Mouse (Mus musculus): ENCODE data around the gene Plch2. TPM values are rescaled to one million over a fixed set of nuclear protein-coding genes. Genes with fewer than 3 reads are reported as not detected.

The Plch2 gene
- polyA plus RNA-seq, 1 experiment from 2014 or later = 1.8 TPM

- no peak for DNase-seq (ENCODE audit: low spot score)
- Histone ChIP-seq H3K9me3 (replicated peaks) (no peaks in the 10 kb centered on the region), H3K4me3 (no peak overlapping the region; the same call in 1 of the 2 replicates), H3K27ac (no peak overlapping the region), H3K36me3 (peaks cover 56% of the 10 kb centered on the region), H3K27me3 (ENCODE audit: low read depth, poor library complexity, severe bottlenecking) (no peaks in the 10 kb centered on the region), H3K4me1 (peaks cover 25% of the 10 kb centered on the region)
- WGBS = 93% methylated on average over 20 of the region's 20 CpGs
Measured at GRCm38 (mm10) chr4:155068357-155068972, 11.9 kb upstream of the Plch2 start.

GRCm38 (mm10) chr4:155066834-155067522 is 10.4 kb upstream of the Plch2 start, which contains the start of gene Pex10:
TSS of gene Pex10 (plus strand) at chr4:155067016.
- peak; percentile 99 for DNase-seq (ENCODE audit: low spot score)
- WGBS = under 1% methylated on average over 48 of the region's 48 CpGs
- Histone ChIP-seq H3K36me3 (peaks cover 41% of the 10 kb centered on the region), H3K9me3 (replicated peaks) (no peaks in the 10 kb centered on the region), H3K27me3 (ENCODE audit: low read depth, poor library complexity, severe bottlenecking) (no peaks in the 10 kb centered on the region), H3K27ac (peak within 1 kb of the TSS; percentile 85), H3K4me3 (peak within 1 kb of the TSS; percentile 76), H3K4me1 (peaks cover 25% of the 10 kb centered on the region)

- Histone ChIP-seq H3K9me3 (replicated peaks) (no peaks in the 10 kb centered on the region), H3K4me1 (peaks cover 25% of the 10 kb centered on the region), H3K27ac (peak overlapping the region; percentile 85), H3K36me3 (peaks cover 33% of the 10 kb centered on the region), H3K4me3 (peak overlapping the region; percentile 76), H3K27me3 (ENCODE audit: low read depth, poor library complexity, severe bottlenecking) (no peaks in the 10 kb centered on the region)
- DNase-seq (ENCODE audit: low spot score) = peak; percentile 95
- 4% methylated on average over 15 of the region's 15 CpGs for WGBS
Measured at GRCm38 (mm10) chr4:155065970-155066833, 9.6 kb upstream of the Plch2 start.

GRCm38 (mm10) chr4:155064474-155064873 is 7.9 kb upstream of the Plch2 start:
- Histone ChIP-seq H3K4me1 (peaks cover 25% of the 10 kb centered on the region), H3K36me3 (peaks cover 16% of the 10 kb centered on the region), H3K4me3 (no peak overlapping the region), H3K27me3 (ENCODE audit: low read depth, poor library complexity, severe bottlenecking) (no peaks in the 10 kb centered on the region), H3K9me3 (replicated peaks) (no peaks in the 10 kb centered on the region), H3K27ac (no peak overlapping the region)
- no peak for DNase-seq (ENCODE audit: low spot score)
- WGBS = 59% methylated on average over 2 of the region's 2 CpGs

- Histone ChIP-seq H3K36me3 (peaks cover 10% of the 10 kb centered on the region), H3K27me3 (ENCODE audit: low read depth, poor library complexity, severe bottlenecking) (no peaks in the 10 kb centered on the region), H3K4me1 (peaks cover 25% of the 10 kb centered on the region), H3K9me3 (replicated peaks) (no peaks in the 10 kb centered on the region), H3K27ac (no peak overlapping the region), H3K4me3 (no peak overlapping the region)
- WGBS = 35% methylated on average over 3 of the region's 3 CpGs
- DNase-seq (ENCODE audit: low spot score) = no peak
Measured at GRCm38 (mm10) chr4:155063895-155064294, 7.3 kb upstream of the Plch2 start.

GRCm38 (mm10) chr4:155058325-155058724 is 1.7 kb upstream of the Plch2 start:
- peaks cover 11% of the 10 kb centered on the region; the same call in 1 of the 2 replicates for H3K4me1 ChIP-seq

GRCm38 (mm10) chr4:155050116-155050515 is 6.5 kb downstream of the Plch2 start:
- 67% methylated on average over 7 of the region's 7 CpGs for WGBS
- peaks cover 28% of the 10 kb centered on the region for H3K27me3 ChIP-seq (ENCODE audit: low read depth, poor library complexity, severe bottlenecking)
- no peak for DNase-seq (ENCODE audit: low spot score)
- no peaks in the 10 kb centered on the region for H3K4me1 ChIP-seq
- H3K27ac ChIP-seq = no peak overlapping the region
- no peaks in the 10 kb centered on the region for H3K36me3 ChIP-seq
- no peak overlapping the region for H3K4me3 ChIP-seq
- no peaks in the 10 kb centered on the region for H3K9me3 ChIP-seq (replicated peaks)

More at GRCm38 (mm10) chr4:155058325-155058724, 1.7 kb upstream of the Plch2 start:
- Histone ChIP-seq H3K36me3 (no peaks in the 10 kb centered on the region), H3K9me3 (replicated peaks) (no peaks in the 10 kb centered on the region), H3K27me3 (ENCODE audit: low read depth, poor library complexity, severe bottlenecking) (peaks cover 32% of the 10 kb centered on the region; the same call in 1 of the 2 replicates), H3K4me3 (no peak overlapping the region), H3K27ac (0 out of 2 replicates have a peak overlapping the region, but pooled peaks have one; percentile 15)
- DNase-seq (ENCODE audit: low spot score) = no peak
- 40% methylated on average over 10 of the region's 10 CpGs for WGBS

- 85% methylated on average over 14 of the region's 14 CpGs for WGBS
- H3K27me3 ChIP-seq (ENCODE audit: low read depth, poor library complexity, severe bottlenecking) = peaks cover 62% of the 10 kb centered on the region
- no peak for DNase-seq (ENCODE audit: low spot score)
- H3K27ac ChIP-seq = no peak overlapping the region
- no peak overlapping the region for H3K4me3 ChIP-seq
- H3K9me3 ChIP-seq (replicated peaks) = no peaks in the 10 kb centered on the region
- H3K4me1 ChIP-seq = peaks cover 15% of the 10 kb centered on the region
- no peaks in the 10 kb centered on the region for H3K36me3 ChIP-seq
Measured at GRCm38 (mm10) chr4:155046636-155047035, 9.9 kb downstream of the Plch2 start.

GRCm38 (mm10) chr4:155043289-155043625 is 13.3 kb downstream of the Plch2 start:
- Histone ChIP-seq H3K4me1 (peaks cover 15% of the 10 kb centered on the region), H3K36me3 (no peaks in the 10 kb centered on the region), H3K4me3 (peak overlapping the region; percentile 49), H3K9me3 (replicated peaks) (no peaks in the 10 kb centered on the region), H3K27me3 (ENCODE audit: low read depth, poor library complexity, severe bottlenecking) (peaks cover 85% of the 10 kb centered on the region), H3K27ac (no peak overlapping the region)
- no peak for DNase-seq (ENCODE audit: low spot score)
- WGBS = 1% methylated on average over 25 of the region's 25 CpGs

GRCm38 (mm10) chr4:155042606-155043288 is 13.8 kb downstream of the Plch2 start:
- H3K27me3 ChIP-seq (ENCODE audit: low read depth, poor library complexity, severe bottlenecking) = peaks cover 86% of the 10 kb centered on the region

GRCm38 (mm10) chr4:155040696-155041095 is 15.9 kb downstream of the Plch2 start:
- Histone ChIP-seq H3K27me3 (ENCODE audit: low read depth, poor library complexity, severe bottlenecking) (peaks cover 87% of the 10 kb centered on the region), H3K9me3 (replicated peaks) (no peaks in the 10 kb centered on the region), H3K4me3 (no peak overlapping the region), H3K36me3 (no peaks in the 10 kb centered on the region), H3K4me1 (peaks cover 15% of the 10 kb centered on the region), H3K27ac (no peak overlapping the region)
- 69% methylated on average over 6 of the region's 6 CpGs for WGBS
- no peak for DNase-seq (ENCODE audit: low spot score)

More at GRCm38 (mm10) chr4:155042606-155043288, 13.8 kb downstream of the Plch2 start:
- no peak for DNase-seq (ENCODE audit: low spot score)
- 3% methylated on average over 65 of the region's 65 CpGs for WGBS
- no peaks in the 10 kb centered on the region for H3K9me3 ChIP-seq (replicated peaks)
- no peaks in the 10 kb centered on the region for H3K36me3 ChIP-seq
- H3K4me3 ChIP-seq = peak overlapping the region; percentile 49
- H3K27ac ChIP-seq = 0 out of 2 replicates have a peak overlapping the region, but pooled peaks have one; percentile 15
- peaks cover 15% of the 10 kb centered on the region for H3K4me1 ChIP-seq

- Histone ChIP-seq H3K27ac (no peak overlapping the region), H3K9me3 (replicated peaks) (no peaks in the 10 kb centered on the region), H3K4me1 (peaks cover 15% of the 10 kb centered on the region), H3K4me3 (no peak overlapping the region), H3K36me3 (no peaks in the 10 kb centered on the region), H3K27me3 (ENCODE audit: low read depth, poor library complexity, severe bottlenecking) (peaks cover 87% of the 10 kb centered on the region)
- DNase-seq (ENCODE audit: low spot score) = no peak
- 65% methylated on average over 9 of the region's 9 CpGs for WGBS
Measured at GRCm38 (mm10) chr4:155040197-155040596, 16.4 kb downstream of the Plch2 start.

Measured in limb, embryonic 10.5 days (tissue).